Mouse (Mus musculus) left cerebral cortex, postnatal 25 days (tissue): ENCODE measurements around the gene Cdk9. TPM values are rescaled to one million over a fixed set of nuclear protein-coding genes. Genes with fewer than 3 reads are reported as not detected.
A peak's percentile ranks its signal among the peaks of the same experiment; 100 is the strongest.

Experiments
- DNase-seq, 2 experiments: peaks; one replicate each; pipeline ENCODE4 v3.0.0; 2022; ENCODE audit warnings: low spot score in 2 of 2, mixed read lengths in 1 of 2
- intact Hi-C: fragments of 180-260 bp; cut with DNase I; formaldehyde crosslinking; loops from one replicate; pipeline ENCODE4 v1.15.1; 2025
- total RNA-seq, 2 experiments: library from RNA; stranded (reverse); gene quantifications; 2 replicates each; pipeline ENCODE4 v1.2.3; 2021

Cdk9 gene
- total RNA-seq, 2 experiments from 2014 or later: 114 to 118 TPM

GRCm38 (mm10) chr2:32736306-32736829 is 23.5 kb upstream of the Cdk9 start:
- DNase-seq: no peak
- intact Hi-C loops: no loop called here

GRCm38 (mm10) chr2:32734933-32735332 is 22.1 kb upstream of the Cdk9 start:
- no peak for DNase-seq
- intact Hi-C loops: no loop called here

- intact Hi-C loops: no loop called here
These were observed 21.6 kb upstream of the Cdk9 start for GRCm38 (mm10) chr2:32734480-32734879.

GRCm38 (mm10) chr2:32732695-32733094 is 19.8 kb upstream of the Cdk9 start:
- no peak for DNase-seq
- intact Hi-C loops: no loop called here

More at GRCm38 (mm10) chr2:32734480-32734879, 21.6 kb upstream of the Cdk9 start:
- no peak for DNase-seq

- no peak for DNase-seq
- intact Hi-C loops: no loop called here
These were observed 19.0 kb upstream of the Cdk9 start for GRCm38 (mm10) chr2:32731911-32732310.

- no peak for DNase-seq
- intact Hi-C loops: no loop called here
These were observed 18.0 kb upstream of the Cdk9 start for GRCm38 (mm10) chr2:32730854-32731253.

GRCm38 (mm10) chr2:32729547-32729946 is 16.7 kb upstream of the Cdk9 start:
- intact Hi-C loops: no loop called here
- no peak for DNase-seq

GRCm38 (mm10) chr2:32728463-32728862 is 15.6 kb upstream of the Cdk9 start:
- intact Hi-C loops: no loop called here
- no peak for DNase-seq

- peak; percentile 77 to 93 for DNase-seq
- intact Hi-C loops: no loop called here
These were observed 14.6 kb upstream of the Cdk9 start for GRCm38 (mm10) chr2:32727435-32727834.

GRCm38 (mm10) chr2:32724832-32725790 is 12.2 kb upstream of the Cdk9 start:
- intact Hi-C loops: no loop called here
- no peak for DNase-seq

- intact Hi-C loops: no loop called here
- no peak for DNase-seq
These were observed 11.3 kb upstream of the Cdk9 start for GRCm38 (mm10) chr2:32724149-32724548.

- intact Hi-C loops: no loop called here
- no peak for DNase-seq
These were observed 9.7 kb upstream of the Cdk9 start for GRCm38 (mm10) chr2:32722581-32722980.

- intact Hi-C loops: no loop called here
These were observed 9.2 kb upstream of the Cdk9 start for GRCm38 (mm10) chr2:32722046-32722445.

GRCm38 (mm10) chr2:32720681-32721229 is 7.9 kb upstream of the Cdk9 start, which contains the start of gene Sh2d3c:
Gene Sh2d3c (plus strand): TSS chr2:32721055.
- intact Hi-C loops: no loop called here
- no peak for DNase-seq

More at GRCm38 (mm10) chr2:32722046-32722445, 9.2 kb upstream of the Cdk9 start:
- DNase-seq: no peak

- DNase-seq: no peak
- intact Hi-C loops: no loop called here
These were observed 7.2 kb upstream of the Cdk9 start for GRCm38 (mm10) chr2:32720053-32720452.

GRCm38 (mm10) chr2:32718761-32719160 is 5.9 kb upstream of the Cdk9 start:
- intact Hi-C loops: no loop called here
- peak; percentile 27 to 44 for DNase-seq

- no peak for DNase-seq
- intact Hi-C loops: loop anchor here (5.0 kb wide), 1 partner anchor 142 kb away; no protein-coding TSS in a partner anchor
These were observed 2.1 kb upstream of the Cdk9 start for GRCm38 (mm10) chr2:32714987-32715425.

GRCm38 (mm10) chr2:32714117-32714986 is 1.5 kb upstream of the Cdk9 start:
- no peak for DNase-seq
- intact Hi-C loops: loop anchor here (5.0 kb wide), 1 partner anchor 143 kb away; no protein-coding TSS in a partner anchor

GRCm38 (mm10) chr2:32712586-32712933 is 316 bp downstream of the Cdk9 start:
- DNase-seq: peak; percentile 94
- intact Hi-C loops: loop anchor here (5.0 kb wide), 1 partner anchor 145 kb away; no protein-coding TSS in a partner anchor
